Mouse (Mus musculus): Measurements from ENCODE around the gene Il17re.

Gene Il17re

DNA sequence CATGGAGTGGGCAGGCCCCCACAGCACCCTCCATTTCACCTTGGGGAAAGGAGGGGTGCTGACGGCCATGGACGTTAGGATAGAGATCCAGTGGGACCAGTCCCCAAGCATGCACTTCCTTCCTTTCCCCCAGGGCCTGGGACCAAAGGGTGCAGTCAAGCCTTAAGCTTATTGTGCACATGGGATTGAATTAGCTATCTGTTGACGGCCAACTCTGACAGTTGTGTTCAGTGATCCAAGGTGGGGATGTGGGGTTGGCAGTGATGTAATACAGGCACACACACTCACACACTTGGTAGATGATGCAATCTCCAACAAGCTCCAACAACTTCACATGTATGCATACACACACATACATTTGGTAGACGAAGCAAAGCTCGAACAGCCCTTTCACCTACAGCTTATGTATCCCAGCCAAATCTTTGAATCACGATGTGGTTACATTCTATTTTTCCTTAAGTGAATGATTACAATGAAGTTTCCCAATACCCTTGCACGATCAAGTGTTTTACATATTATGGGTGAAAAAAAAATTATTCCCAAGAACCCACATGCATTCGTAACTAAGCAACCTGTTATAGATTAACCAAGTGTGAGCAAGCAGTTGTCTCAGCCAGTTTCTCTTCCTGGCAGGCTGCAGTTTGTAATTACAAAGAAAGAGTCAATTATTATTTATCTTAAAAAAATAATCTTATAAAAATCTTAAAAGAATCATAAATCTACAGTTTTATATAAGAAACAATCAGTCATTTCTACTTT, 13.9 kb upstream of the Il17re start:
- DNase-seq = no peak

DNA sequence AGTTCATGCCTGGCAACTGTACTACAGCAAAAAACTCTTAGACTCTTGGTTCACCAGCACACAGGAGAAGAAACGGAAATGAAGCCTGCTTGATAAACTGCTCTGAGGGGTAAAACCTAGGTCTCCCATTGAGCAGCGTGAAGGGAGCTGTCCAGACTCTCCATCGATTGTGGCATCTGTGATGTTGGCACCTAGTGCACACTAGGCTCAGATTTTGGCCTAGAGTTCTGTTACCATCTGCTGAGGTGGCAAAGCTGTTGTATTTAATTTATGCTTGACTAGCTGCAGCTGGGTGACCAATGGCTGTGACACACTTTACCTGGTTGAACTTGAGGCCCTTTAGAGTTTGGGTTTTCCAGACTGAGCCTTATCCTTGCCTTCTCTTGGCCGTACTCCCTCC, 10.6 kb upstream of the Il17re start:
- peak; percentile 49 for DNase-seq

DNA sequence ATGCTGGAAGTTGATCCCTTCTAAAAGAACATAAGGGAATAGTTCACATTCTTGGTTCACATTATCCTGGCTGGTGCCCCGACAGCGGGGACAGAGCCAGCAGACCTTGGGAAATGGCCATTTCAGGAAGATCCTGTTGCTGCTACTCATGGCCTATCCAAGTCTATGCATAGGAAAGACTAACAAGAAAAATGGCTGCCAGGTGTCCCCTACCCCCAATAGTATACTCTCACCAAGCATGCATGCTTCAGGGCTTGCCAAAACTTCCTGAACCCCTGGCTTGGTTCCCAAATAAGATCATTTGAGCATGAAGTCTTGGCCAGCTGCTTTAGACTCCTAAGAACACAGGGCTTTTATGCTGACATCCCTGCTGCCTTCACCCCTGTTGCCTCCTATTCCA, 6.4 kb upstream of the Il17re start:
- no peak for DNase-seq

DNA sequence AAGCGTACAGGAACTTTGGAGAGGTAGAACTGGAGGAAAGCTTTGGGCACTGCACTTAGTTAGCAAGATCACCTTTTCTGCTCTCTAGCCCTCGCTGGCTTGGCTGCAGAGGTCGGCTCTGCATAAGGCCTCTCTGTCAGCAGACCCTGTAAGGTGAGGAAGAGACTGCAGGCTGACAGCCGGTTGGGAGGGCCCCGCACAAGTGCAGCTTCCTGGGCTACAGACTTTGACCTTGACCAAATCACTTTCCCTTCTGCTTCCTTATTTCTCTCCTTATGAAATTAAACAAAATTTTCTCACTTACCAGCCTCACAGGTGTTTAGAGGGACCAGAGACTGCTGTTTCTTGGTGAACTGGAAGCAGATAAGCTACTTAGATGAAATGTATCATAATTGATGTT, 3.3 kb upstream of the Il17re start:
- no peak for DNase-seq

DNA sequence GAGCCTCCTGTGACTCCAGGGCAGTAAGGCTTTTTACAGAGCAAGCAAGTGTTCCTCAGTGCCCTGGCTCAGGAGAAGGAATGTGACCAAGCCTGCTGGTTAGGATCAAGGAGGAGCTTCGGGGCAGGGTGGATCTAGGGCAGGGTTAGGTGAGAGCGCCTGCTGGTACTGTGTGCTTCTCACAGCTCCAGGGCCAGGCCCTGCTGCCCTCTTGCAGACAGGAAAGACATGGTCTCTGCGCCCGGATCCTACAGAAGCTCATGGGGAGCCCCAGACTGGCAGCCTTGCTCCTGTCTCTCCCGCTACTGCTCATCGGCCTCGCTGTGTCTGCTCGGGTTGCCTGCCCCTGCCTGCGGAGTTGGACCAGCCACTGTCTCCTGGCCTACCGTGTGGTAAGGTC, 351 bp downstream of the Il17re start:
- DNase-seq = peak; percentile 59

DNA sequence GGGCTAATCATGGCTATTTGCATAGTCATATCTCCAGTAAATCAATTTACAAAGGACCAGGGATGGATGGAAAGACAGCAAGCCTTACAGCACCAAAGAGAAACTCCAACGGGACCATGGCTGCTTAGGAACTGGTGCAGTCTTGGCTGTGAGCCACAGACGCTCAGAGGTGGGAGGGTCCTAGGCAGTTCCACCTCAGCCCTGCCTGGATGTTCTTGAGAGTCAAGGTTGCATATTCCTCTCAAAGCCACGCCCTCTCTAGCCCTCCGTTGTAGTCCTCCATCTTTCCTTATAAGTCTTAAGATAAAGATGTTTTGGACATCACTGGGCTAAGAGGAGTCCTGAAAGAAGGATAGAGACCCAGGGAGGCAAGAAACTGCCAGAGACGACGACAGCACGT, 5.8 kb downstream of the Il17re start:
- no peak for DNase-seq

DNA sequence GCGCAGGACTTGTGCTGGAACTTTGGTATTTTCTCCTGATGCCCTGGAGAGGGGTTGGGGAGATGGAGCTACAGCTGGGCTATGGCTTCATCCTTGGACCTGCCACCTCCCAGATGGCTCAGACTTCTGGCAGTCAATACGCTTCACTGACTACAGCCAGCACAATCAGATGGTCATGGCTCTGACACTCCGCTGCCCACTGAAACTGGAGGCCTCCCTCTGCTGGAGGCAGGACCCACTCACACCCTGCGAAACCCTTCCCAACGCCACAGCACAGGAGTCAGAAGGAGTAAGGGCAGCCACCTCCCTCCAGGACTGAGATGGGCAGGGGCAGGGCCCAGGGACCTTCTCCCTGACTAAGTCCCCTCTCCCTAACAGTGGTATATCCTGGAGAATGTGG, 7.3 kb downstream of the Il17re start:
- DNase-seq = no peak

DNA sequence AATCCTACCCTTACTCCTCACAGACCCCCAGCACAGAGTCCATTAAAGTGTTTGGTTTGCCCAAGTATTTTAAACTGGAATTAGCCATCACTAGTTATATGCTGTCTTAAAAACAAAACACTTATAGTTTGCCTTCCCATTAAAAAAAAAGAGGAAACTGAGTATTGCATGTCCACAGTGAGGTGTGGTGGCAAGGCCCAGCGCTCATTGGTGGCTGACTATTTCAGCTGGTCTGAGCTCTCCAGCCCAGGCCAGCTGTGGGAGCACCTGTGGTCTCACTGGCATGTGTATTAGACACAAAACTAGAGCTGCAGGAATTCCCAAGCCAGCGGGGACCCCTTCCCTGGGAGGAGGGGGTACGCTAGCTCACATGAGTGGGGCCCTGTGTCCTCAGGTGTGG, 10.2 kb downstream of the Il17re start:
- no peak for DNase-seq

DNA sequence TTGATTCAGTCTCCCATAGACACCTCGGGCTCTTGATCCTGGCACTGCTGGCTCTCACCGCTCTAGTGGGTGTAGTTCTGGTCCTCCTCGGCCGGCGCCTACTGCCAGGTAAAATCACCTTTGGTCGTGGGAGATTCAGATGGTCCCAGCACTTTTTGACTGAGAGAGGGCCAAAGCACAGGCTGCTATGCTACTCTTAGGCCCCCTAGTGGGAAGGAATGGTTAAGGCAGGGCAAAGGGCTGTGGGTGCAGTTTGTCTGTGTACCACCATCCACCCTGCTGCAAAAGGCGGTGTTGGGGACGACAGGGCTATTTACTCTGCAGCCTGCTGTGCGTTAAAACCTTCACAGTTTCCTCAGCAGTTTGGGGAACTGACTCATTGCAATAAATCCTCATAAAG, 10.7 kb downstream of the Il17re start:
- DNase-seq = peak; percentile 74

DNA sequence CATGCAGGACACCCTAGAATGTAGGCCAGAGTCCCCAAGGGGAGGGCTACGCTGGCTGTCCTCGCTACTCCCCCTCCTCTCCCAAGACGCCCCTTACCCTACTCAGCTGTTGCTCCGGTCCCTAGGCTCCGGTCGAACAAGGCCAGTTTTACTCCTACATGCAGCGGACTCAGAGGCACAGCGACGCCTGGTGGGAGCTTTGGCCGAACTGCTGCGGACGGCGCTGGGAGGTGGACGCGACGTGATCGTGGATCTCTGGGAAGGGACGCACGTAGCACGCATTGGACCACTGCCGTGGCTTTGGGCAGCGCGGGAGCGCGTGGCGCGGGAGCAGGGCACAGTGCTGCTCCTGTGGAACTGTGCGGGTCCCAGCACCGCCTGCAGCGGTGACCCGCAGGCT, 11.1 kb downstream of the Il17re start:
- peak; percentile 82 for DNase-seq

DNA sequence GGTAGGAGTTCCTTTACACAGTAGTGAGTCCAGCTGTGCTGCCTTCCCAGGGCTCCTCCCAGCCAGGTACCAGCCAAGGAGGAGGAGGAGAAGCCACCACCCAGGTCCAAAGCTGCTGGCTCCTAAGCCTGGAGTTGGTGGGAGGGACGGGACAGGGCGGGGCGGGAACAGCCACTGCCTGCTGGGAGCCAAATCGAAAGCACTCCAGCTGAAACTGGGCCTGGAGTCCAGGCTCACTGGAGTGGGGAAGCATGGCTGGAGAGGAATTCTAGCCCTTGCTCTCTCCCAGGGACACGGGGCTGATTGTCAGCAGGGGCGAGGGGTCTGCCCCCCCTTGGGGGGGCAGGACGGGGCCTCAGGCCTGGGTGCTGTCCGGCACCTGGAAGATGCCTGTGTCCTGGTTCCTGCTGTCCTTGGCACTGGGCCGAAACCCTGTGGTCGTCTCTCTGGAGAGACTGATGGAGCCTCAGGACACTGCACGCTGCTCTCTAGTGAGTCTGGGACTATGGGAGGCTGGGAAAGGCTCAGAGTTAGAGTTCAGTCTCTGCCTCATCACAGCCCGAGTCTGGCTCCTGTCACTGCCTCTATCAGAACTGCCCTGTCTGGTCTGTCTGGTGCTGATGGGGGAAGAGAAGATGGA, 13.1 kb downstream of the Il17re start, which contains the start of gene Il17rc:
Il17rc (plus strand) TSS at position 131 of the 640 bp plus-strand sequence.
- DNase-seq = peak; percentile 43

DNA sequence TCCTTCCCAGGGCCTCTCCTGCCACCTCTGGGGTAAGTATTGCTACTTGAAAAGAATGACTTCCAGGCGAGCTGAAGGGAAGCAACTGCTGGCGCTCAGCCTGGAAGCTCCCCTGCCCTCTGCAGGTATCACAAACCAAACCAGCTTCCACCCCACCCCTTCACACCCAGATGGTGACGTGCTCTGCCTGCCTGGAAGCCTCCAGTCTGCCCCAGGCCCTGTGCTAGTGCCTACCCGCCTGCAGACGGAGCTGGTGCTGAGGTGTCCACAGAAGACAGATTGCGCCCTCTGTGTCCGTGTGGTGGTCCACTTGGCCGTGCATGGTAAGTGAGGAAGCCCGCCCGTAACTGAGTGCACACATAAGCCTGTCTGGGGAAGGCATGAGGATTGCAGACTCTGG, 13.8 kb downstream of the Il17re start:
- DNase-seq = no peak

DNA sequence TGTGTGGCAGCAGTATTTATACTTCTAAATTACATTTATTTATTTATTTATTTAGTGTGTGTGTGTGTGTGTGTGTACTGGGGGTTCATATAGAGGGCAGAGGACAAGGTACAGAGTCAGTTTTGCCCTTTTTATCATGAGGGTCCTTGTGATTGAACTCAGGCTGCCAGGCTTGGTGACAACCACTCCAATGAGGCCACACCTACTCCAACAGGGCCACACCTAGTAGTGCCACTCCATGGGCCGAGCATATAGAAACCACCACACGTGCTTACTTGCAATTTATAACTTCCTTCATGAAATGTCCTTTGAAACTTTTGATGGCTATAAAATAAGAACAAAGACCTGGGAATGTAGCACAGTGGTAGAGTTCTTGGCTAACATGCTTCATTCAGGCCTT, 15.0 kb downstream of the Il17re start:
- no peak for DNase-seq

DNA sequence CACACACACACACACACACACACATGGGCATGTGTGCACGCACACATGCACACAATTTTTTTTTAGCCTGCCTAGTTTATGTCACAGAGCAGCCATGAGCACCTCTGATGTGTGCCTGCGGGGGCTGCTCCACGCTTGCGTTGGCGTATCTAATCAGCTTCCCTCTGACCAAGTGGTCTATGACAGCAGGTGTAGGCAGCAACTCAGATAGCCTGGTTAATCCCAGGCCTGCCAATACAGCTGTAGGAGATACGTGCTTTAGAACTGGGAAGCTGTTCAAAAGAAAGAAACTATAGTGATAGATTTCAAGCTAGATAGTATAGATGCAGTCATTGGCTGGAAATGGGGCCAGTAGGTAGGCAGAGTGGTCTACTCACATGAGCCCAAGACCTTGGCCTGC, 15.4 kb downstream of the Il17re start:
- no peak for DNase-seq

DNA sequence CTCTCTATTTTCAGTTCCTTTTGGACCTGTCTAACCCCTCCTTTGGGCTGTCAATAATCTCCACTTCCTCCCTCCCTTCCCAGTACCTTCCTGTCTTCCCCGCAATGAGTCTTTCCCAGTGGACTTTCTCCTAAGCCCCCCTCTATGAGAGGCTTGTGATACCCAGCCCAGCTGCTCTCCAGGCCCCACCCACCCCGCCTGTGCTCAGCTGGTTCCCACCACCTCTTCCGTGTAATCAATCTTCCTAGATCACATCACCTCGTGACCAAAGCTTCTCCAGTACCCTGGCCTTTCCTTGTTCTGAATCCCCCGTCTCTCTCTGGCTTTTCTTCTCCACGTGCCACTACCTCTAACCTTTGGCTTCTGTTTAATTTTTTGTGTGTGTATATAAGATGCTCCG, 19.1 kb downstream of the Il17re start:
- DNase-seq = no peak

DNA sequence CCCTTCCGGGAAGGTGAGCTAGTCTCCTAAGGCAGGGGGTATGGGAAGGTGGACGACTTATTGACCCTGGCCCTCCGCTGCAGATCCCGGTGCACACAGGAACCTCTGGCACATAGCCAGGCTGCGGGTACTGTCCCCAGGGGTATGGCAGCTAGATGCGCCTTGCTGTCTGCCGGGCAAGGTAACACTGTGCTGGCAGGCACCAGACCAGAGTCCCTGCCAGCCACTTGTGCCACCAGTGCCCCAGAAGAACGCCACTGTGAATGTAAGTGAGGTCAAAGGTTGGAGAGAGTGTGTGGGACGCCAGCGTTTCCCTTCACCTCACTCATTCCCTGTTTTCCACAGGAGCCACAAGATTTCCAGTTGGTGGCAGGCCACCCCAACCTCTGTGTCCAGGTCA, 20.6 kb downstream of the Il17re start:
- DNase-seq = peak; percentile 23

DNA sequence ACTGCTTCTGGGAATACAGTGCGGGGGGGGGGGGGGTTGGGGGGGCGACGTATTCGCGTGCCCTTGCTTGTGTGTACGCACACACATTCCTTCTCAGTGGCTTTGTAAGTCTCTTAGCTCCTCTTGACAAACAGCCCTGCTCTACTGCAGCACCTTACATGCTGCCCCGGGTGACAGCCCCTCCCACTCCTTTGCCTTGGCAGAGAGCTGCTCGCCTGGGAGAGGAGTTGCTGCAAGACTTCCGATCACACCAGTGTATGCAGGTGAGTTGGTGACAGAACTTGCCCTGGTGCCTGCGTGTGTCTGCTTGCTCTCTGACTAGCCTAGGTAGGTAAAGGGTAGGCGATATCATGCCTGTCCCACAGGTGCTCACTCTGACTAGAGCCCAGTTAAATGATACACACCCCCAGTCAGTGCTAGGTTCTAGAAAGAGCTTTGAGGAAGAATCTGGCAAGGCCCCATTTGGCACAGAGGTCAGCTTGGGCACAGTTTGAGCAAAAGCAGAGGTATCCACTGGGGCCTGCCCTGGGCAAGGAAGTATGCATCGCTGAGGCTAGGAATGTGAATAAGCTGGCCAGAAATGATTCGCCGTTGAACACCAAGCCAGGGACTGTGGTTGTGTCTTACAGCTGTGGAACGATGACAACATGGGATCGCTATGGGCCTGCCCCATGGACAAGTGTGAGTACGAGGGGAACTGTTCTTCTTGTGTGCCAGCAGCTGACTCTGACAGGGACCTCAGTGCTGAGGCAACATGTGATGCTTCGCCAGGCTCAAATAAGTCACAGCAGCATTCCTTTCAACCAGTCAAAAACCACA, 22.5 kb downstream of the Il17re start:
- no peak for DNase-seq

DNA sequence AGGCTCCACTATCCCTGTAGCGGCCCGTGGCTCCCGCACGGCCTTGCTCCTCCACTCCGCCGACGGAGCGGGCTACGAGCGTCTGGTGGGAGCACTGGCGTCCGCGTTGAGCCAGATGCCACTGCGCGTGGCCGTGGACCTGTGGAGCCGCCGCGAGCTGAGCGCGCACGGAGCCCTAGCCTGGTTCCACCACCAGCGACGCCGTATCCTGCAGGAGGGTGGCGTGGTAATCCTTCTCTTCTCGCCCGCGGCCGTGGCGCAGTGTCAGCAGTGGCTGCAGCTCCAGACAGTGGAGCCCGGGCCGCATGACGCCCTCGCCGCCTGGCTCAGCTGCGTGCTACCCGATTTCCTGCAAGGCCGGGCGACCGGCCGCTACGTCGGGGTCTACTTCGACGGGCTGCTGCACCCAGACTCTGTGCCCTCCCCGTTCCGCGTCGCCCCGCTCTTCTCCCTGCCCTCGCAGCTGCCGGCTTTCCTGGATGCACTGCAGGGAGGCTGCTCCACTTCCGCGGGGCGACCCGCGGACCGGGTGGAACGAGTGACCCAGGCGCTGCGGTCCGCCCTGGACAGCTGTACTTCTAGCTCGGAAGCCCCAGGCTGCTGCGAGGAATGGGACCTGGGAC, 24.3 kb downstream of the Il17re start:
- DNase-seq = peak; percentile 70

DNA sequence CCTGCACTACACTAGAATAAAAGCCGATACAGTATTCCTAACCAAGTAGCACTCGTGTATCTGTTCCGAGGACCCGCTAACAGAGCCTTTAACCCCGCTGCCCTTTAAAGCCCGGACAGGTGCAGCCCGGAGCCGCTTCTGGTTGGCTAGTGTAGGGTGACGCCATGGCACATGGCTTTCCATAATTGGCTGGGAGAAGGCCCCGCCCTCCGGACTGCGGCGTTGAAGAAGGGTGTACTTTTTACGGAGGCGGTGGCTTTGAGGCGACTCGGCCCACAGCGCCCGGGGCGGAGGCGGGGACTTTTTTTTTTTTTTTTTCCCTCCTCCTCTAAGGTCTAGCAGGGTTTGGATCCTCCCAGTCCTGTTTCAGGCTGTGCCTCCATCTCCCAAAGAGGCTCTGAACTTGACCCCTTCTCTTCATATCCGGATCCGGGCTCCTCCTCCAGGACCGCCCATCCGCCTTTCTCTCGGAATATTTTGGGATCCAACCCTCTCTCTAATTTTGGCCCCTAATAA, 24.9 kb downstream of the Il17re start, which contains the start of gene Creld1:
Creld1 (plus strand) TSS at position 198 of the 516 bp plus-strand sequence.
- DNase-seq = peak; percentile 97

DNA sequence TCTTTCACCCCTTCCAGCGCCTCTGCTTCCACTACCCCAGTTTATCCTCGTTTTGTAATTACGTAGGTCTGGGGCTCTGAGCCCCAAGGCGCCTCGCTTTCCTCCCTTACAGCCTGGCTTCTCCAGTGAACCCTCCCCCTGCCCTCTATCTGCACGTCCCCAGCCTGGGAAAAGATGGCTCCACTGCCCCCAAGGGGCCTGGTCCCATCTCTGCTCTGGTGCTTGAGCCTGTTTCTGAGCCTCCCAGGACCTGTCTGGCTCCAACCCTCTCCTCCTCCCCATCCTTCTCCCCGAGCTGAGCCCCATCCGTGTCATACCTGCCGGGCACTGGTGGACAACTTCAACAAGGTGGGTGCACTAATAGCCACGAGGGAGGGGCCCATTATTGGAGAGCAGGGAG, 25.4 kb downstream of the Il17re start:
- DNase-seq = peak; percentile 72

DNA sequence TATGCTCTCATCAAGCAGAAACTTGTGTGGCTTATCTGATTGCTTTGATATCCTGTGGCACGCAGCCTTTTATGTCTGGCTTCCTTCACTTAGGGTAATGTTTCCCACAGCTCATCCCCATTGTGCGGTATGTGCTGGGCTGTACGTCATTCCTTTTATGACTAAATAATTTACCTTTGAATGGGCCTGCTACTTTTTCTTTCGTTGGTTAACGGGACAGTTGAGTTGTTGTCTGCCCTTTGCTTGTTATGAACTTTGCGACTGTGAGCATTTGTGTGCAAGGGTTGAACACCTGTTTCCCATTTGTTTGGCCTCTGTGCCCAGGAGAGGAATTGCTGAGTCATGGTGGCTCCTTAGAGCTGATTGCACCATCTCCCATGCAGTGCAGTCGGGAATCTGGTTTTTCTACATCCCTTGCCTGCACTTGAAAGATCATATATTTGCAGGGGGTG, 28.9 kb downstream of the Il17re start:
- DNase-seq = no peak

DNA sequence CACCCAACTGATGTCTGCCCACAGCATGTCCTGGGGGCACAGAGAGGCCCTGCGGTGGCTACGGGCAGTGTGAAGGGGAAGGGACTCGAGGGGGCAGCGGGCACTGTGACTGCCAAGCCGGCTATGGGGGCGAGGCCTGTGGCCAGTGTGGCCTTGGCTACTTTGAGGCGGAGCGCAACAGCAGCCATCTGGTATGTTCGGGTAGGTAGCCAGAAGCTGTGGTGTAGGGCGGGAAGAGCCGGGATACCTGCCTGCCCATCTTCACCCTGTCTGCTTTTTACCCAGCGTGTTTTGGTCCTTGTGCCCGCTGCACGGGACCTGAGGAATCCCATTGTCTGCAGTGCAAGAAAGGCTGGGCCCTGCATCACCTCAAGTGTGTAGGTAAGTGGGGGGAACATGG, 31.1 kb downstream of the Il17re start:
- peak; percentile 51 for DNase-seq
